Mouse (Mus musculus): ENCODE results near the gene Stn1. TPM values are rescaled to one million over a fixed set of nuclear protein-coding genes. Genes with fewer than 3 reads are reported as not detected.

The Stn1 gene
- total and polyA plus RNA-seq, 2 experiments from 2014 or later: 20.1 to 71.6 TPM

DNA sequence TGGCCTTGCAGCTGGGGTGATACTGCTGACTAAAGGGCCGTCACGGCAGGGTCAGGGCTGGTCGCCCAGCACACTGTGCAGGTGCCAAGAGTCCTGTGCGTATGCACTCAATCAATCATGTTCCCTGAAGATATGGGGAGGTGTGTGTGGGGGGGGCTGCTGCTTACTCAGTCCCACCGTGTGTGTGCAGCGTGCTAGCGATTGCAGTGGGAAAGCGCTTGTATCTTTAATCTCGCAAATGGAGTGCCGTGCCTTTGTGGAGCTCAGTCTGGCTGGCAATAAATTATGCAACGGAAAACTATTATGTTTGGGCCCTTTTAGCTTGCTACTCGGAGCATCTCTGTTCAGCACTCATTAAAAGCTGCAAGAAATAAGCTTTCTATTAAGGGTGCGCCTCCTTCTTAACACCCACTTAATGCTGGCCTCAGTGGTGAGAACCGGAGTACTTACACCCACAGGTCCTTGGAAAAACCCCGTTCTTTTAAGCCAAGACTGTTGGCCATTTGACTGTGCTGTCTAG is 64.4 kb downstream of the Stn1 start:
- Histone ChIP-seq H3K27ac (ENCODE audit: low read depth) (no peak overlapping the region), H3K4me2 (ENCODE audit: low read depth, low read length) (peak overlapping the region; percentile 32; the same call in 1 of the 2 replicates), H3K27me3 (ENCODE audit: control insufficient read depth, insufficient read depth, low read length) (no peaks in the 10 kb centered on the region), H3K36me3 (replicated peaks; ENCODE audit: control insufficient read depth, insufficient read depth, low read length) (no peaks in the 10 kb centered on the region), H3K4me3 (ENCODE audit: low read depth, low read length) (no peak overlapping the region), H3K9ac (replicated peaks; ENCODE audit: low read depth, low read length) (no peak overlapping the region), H3K9me3 (replicated peaks; ENCODE audit: control insufficient read depth, low read length) (no peaks in the 10 kb centered on the region), H3K4me1 (ENCODE audit: control insufficient read depth, insufficient read depth) (peaks cover 6% of the 10 kb centered on the region; the same call in 1 of the 2 replicates)
- peak; percentile 77 for DNase-seq (ENCODE audit: low spot score)
- peak; percentile 78 for ATAC-seq (ENCODE audit: insufficient read depth, low read depth)
- 29% methylated on average over 15 of the region's 15 CpGs for WGBS
- TF ChIP-seq CTCF (IDR thresholded peaks at IDR 0.05; ENCODE audit: low read depth) (no peak), EP300 (IDR thresholded peaks at IDR 0.05; ENCODE audit: low read depth) (no peak)

DNA sequence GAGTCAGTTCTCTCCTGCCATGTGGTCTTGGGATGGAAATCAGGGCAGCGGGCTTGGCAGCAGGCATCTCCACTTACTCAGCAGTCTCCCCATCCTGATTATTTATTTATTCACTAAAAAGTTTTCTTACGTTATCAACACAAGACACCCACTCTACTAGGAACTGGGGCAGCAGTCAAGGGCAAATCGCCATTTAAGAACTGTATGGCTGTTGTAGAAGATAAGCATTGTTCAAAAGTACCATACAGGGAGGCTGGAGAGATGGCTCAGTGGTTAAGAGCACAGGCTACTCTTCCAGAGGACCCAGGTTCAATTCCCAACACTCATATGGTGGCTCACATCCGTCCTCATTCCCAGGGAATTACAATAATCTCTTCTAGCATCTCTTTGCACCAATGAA is 65.5 kb downstream of the Stn1 start:
- peaks cover 6% of the 10 kb centered on the region; the same call in 1 of the 2 replicates for H3K4me1 ChIP-seq (ENCODE audit: control insufficient read depth, insufficient read depth)
- no peak for TF ChIP-seq EP300 (IDR thresholded peaks at IDR 0.05; ENCODE audit: low read depth)
- TF ChIP-seq CTCF (IDR thresholded peaks at IDR 0.05; ENCODE audit: low read depth): no peak
- ATAC-seq (ENCODE audit: insufficient read depth, low read depth) (no peak), DNase-seq (ENCODE audit: low spot score) (no peak)
- H3K36me3 ChIP-seq (replicated peaks; ENCODE audit: control insufficient read depth, insufficient read depth, low read length): no peaks in the 10 kb centered on the region
- no peak overlapping the region for H3K27ac ChIP-seq (ENCODE audit: low read depth)
- no peak overlapping the region for H3K4me3 ChIP-seq (ENCODE audit: low read depth, low read length)
- H3K4me2 ChIP-seq (ENCODE audit: low read depth, low read length): no peak overlapping the region
- H3K27me3 ChIP-seq (ENCODE audit: control insufficient read depth, insufficient read depth, low read length): no peaks in the 10 kb centered on the region
- 69% methylated on average over 4 of the region's 4 CpGs for WGBS
- H3K9me3 ChIP-seq (replicated peaks; ENCODE audit: control insufficient read depth, low read length): no peaks in the 10 kb centered on the region
- H3K9ac ChIP-seq (replicated peaks; ENCODE audit: low read depth, low read length): no peak overlapping the region

DNA sequence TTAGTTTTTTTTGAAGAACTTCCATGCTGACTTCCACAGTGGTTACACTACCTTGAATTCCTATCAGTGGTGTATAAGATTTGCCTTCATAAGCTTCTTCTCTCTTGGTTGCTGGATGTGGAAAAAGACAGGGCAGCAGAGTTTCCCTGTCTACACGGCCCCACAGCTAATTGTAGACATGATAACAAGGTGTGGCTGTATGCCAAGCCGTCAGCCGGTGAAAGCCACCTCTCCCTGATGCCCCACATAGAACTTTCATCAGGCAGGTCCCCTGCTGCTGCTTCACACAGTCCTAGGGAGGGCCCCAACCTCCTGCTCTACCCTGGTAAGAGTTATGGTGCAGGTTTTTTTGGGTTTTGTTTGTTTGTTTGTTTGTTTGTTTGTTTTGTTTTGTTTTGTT is 68.6 kb downstream of the Stn1 start:
- H3K9me3 ChIP-seq (replicated peaks; ENCODE audit: control insufficient read depth, low read length): no peaks in the 10 kb centered on the region
- H3K27ac ChIP-seq (ENCODE audit: low read depth): no peak overlapping the region
- no peaks in the 10 kb centered on the region for H3K27me3 ChIP-seq (ENCODE audit: control insufficient read depth, insufficient read depth, low read length)
- TF ChIP-seq CTCF (IDR thresholded peaks at IDR 0.05; ENCODE audit: low read depth): no peak
- no peak for TF ChIP-seq EP300 (IDR thresholded peaks at IDR 0.05; ENCODE audit: low read depth)
- no peak overlapping the region for H3K4me2 ChIP-seq (ENCODE audit: low read depth, low read length)
- H3K36me3 ChIP-seq (replicated peaks; ENCODE audit: control insufficient read depth, insufficient read depth, low read length): no peaks in the 10 kb centered on the region
- ATAC-seq (ENCODE audit: insufficient read depth, low read depth) (peak; percentile 40; the same call in 1 of the 2 replicates), DNase-seq (ENCODE audit: low spot score) (peak; percentile 64)
- H3K4me1 ChIP-seq (ENCODE audit: control insufficient read depth, insufficient read depth): peaks cover 6% of the 10 kb centered on the region; the same call in 1 of the 2 replicates
- H3K4me3 ChIP-seq (ENCODE audit: low read depth, low read length): no peak overlapping the region
- H3K9ac ChIP-seq (replicated peaks; ENCODE audit: low read depth, low read length): no peak overlapping the region
- 9% methylated on average over 3 of the region's 3 CpGs for WGBS

DNA sequence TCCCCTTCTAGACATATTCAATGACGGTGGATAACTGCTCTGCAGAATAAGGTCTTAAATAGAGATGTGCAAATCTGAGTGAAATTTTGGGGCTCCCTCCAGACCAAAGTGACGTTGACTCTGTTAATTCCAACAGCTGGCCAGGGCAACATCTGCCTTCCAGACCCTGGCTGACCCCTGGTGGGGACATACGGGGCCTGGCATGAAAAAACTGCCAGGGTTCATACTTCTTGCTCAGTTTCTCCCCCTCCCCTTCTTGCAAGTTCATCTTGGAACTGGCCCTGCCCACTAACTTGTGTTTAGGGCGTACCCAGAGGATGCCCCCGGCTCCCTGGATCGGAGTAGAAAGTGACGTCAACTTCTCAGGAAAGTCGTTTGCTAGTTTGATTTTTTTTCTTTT is 70.5 kb downstream of the Stn1 start:
- Histone ChIP-seq H3K9ac (replicated peaks; ENCODE audit: low read depth, low read length) (no peak overlapping the region), H3K27me3 (ENCODE audit: control insufficient read depth, insufficient read depth, low read length) (no peaks in the 10 kb centered on the region), H3K27ac (ENCODE audit: low read depth) (no peak overlapping the region), H3K36me3 (replicated peaks; ENCODE audit: control insufficient read depth, insufficient read depth, low read length) (no peaks in the 10 kb centered on the region), H3K4me3 (ENCODE audit: low read depth, low read length) (no peak overlapping the region), H3K4me2 (ENCODE audit: low read depth, low read length) (no peak overlapping the region), H3K9me3 (replicated peaks; ENCODE audit: control insufficient read depth, low read length) (no peaks in the 10 kb centered on the region), H3K4me1 (ENCODE audit: control insufficient read depth, insufficient read depth) (peaks cover 20% of the 10 kb centered on the region; the same call in 1 of the 2 replicates)
- 75% methylated on average over 8 of the region's 8 CpGs for WGBS
- DNase-seq (ENCODE audit: low spot score) (no peak), ATAC-seq (ENCODE audit: insufficient read depth, low read depth) (no peak)
- TF ChIP-seq CTCF (IDR thresholded peaks at IDR 0.05; ENCODE audit: low read depth) (no peak), EP300 (IDR thresholded peaks at IDR 0.05; ENCODE audit: low read depth) (no peak)

DNA sequence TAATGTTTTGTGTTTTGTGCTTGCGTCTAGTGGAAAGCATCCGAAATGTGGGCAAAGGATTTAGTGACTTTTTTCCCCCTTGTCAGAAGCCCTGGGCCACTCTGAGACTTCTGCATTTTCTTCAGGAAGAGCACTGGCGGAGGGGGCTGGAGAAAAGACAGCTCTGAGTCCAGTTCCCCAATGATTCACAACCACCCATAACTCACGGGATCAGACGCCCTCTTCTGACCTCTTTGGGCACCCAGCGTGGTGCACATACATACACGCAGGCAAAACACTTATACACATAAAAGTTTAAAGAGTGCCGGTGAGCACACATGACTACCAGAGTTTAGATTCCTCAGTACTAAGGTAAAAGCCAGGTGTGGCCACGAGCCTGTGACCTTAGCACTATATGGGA is 71.8 kb downstream of the Stn1 start:
- WGBS: 75% methylated on average over 9 of the region's 9 CpGs
- no peak overlapping the region for H3K4me2 ChIP-seq (ENCODE audit: low read depth, low read length)
- no peak overlapping the region for H3K27ac ChIP-seq (ENCODE audit: low read depth)
- H3K4me3 ChIP-seq (ENCODE audit: low read depth, low read length): no peak overlapping the region
- DNase-seq (ENCODE audit: low spot score) (peak; percentile 3), ATAC-seq (ENCODE audit: insufficient read depth, low read depth) (no peak)
- H3K27me3 ChIP-seq (ENCODE audit: control insufficient read depth, insufficient read depth, low read length): no peaks in the 10 kb centered on the region
- no peak for TF ChIP-seq CTCF (IDR thresholded peaks at IDR 0.05; ENCODE audit: low read depth)
- no peak for TF ChIP-seq EP300 (IDR thresholded peaks at IDR 0.05; ENCODE audit: low read depth)
- no peaks in the 10 kb centered on the region for H3K9me3 ChIP-seq (replicated peaks; ENCODE audit: control insufficient read depth, low read length)
- H3K4me1 ChIP-seq (ENCODE audit: control insufficient read depth, insufficient read depth): peaks cover 24% of the 10 kb centered on the region
- no peaks in the 10 kb centered on the region for H3K36me3 ChIP-seq (replicated peaks; ENCODE audit: control insufficient read depth, insufficient read depth, low read length)
- H3K9ac ChIP-seq (replicated peaks; ENCODE audit: low read depth, low read length): no peak overlapping the region
